Mouse (Mus musculus): ENCODE measurements around the gene Zfp146.
"Not testable (repeated sequence)": the region's sequence is repeated elsewhere in the genome, so short reads cannot be mapped to it uniquely, and the experiment has no call there.

The Zfp146 gene

DNA sequence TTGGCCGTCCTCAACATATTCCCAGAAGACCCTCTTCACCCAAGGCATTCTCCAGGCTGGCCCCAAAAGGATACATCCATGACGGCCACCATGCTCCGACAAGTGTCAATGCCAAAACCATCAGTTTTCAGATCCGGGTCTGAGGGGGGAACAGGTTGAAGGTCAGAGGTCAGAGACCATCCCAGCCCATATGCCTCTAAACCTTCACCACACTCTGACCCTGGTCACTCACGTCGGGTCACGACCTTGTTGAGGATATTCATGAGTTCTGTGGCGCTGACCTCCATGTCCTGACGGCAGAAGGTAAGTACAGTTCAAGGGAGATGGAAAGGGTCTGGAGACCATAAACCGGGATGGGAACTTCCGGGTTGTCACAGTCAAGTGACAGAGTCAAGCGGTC is 22.5 kb upstream of the Zfp146 start:
- DNase-seq (ENCODE audit: low spot score): no peak

GRCm38 (mm10) chr7:30189116-30189491 is 19.6 kb upstream of the Zfp146 start:
- no peak for DNase-seq (ENCODE audit: low spot score)

GRCm38 (mm10) chr7:30188344-30189115 is 19.0 kb upstream of the Zfp146 start:
- DNase-seq (ENCODE audit: low spot score): no peak

GRCm38 (mm10) chr7:30184641-30185348 is 15.2 kb upstream of the Zfp146 start:
- no peak for DNase-seq (ENCODE audit: low spot score)

DNA sequence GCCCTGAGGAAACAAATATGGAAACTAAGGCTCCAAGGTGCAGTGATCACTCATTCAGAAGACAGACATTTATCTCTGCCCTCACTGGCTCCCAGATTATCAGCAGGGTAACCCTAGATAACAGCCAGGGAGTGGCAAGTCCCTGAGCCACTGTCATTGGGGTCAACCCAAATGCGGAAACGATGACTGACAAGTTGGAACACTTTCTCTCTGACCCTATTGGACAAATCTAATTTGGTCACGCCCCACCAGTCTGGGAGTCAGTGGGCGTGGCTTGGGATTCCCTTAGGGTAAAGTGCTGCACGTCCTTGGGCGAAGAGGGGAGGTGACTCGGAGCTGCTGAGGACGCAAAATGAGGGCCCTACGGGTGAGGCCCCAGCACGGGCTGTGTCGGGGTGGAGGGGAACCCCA is 14.3 kb upstream of the Zfp146 start, which contains the start of gene Cox7a1:
TSS of gene Cox7a1 (plus strand) at position 266 of the 411 bp plus-strand sequence.
- DNase-seq (ENCODE audit: low spot score): peak; percentile 72

DNA sequence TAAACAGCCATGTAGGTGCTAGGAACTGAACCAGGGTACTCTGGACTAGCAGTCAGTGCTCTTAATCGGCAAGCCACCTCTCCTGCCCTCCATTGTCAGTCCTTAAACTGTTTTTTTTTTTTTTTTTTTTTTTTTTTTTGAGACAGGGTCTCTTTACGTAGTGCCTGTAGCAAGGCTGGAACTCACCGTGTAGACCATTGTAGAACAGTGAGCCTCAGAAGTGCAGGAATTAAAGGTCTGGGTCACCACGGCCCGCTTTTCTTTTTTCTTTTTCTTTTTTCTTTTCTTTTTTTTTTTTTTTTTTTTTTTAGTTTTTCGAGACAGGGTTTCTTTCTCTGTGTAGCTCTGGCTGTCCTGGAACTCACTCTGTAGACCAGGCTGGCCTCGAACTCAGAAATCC is 13.6 kb upstream of the Zfp146 start:
- DNase-seq (ENCODE audit: low spot score): not testable (repeated sequence)

- DNase-seq (ENCODE audit: low spot score): not testable (repeated sequence)
These were observed 12.4 kb upstream of the Zfp146 start for GRCm38 (mm10) chr7:30181929-30182328.

- DNase-seq (ENCODE audit: low spot score): peak; percentile 81
These were observed 11.8 kb upstream of the Zfp146 start for GRCm38 (mm10) chr7:30181308-30181707.

- DNase-seq (ENCODE audit: low spot score): no peak
These were observed 8.7 kb upstream of the Zfp146 start for GRCm38 (mm10) chr7:30178256-30178655.

DNA sequence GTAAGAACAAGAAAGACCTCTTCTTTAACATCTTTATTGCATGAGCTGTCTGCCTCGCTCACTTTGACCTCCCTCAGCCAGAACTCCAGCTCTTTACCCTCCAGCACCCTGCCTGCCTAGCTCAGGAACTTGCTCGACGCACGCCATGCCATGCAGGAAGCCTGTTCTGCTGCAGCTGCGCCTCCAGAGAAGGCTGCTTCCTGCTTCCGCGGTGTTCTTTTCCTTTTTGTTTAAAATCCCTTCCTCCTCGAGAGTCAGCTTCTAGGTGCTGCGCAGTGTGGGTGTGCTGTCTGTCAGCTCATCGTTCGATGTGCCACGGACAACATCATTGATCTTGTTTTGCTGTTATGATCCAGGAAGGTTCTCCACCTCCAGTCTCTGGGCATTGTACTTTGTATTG is 6.9 kb upstream of the Zfp146 start:
- no peak for DNase-seq (ENCODE audit: low spot score)

DNA sequence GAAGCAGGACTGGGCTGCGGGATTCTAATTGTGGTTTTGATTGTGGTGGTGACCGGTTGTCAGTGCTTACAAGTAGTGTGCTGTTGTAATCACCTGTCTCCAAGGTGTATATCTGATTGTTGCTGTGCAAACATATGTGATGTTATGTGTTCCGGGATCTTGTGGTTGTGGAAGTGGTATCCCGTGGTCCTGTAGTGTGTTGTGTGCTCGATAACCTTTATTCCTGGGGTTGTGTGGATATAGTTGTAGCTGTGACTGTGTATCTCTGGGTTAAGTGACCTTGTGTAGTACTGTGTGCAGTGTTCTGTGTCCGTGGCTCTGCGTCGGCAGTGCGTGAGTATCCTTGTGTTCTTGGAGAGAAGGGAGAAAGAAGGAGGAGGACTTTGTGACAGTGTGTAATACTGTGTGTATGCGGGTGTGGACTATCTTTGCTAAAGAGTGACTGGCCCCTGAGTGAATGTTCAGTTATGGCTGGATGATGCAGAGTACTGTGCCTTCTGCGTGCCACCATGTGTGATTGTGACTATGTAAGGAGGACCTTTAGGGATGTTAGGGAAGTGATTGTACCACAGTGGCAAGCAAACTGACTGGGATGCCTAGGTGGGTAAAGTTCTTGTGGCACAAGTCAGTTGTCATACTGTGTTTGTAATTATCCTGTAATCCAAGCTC is 867 bp upstream of the Zfp146 start:
- no peak for DNase-seq (ENCODE audit: low spot score)

DNA sequence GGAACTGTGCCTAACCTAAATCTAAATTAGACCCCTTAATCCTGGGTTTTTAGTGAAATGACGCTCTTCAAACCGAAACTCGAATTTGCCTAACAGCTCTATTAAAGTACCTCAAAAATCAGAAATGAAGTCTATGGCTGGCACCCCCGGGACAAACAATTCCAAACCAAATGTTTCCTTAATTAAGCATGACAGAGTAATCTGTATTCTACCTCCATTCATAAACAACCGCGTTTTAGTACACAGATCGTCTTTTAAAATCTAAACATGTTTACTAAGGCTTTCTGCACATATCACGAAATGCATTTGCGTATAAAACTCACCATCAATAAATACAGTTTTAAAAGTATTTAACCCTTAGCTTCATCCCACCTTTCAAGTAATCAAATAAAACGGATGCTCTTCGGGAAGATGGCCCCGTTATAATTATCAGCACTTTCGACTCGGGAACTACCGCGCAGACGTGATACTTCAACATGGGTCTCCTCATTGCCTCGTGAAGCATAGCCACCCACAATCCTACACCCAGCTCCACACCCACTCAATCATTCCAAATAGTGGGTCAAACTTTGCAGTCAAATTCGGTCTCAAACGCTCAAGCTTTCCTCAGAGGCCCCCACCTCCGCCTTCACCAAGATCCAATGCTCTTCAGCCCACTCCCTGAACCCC is 502 bp downstream of the Zfp146 start:
- DNase-seq (ENCODE audit: low spot score): no peak

- DNase-seq (ENCODE audit: low spot score): no peak
These were observed 4.8 kb downstream of the Zfp146 start for GRCm38 (mm10) chr7:30164745-30165144.

DNA sequence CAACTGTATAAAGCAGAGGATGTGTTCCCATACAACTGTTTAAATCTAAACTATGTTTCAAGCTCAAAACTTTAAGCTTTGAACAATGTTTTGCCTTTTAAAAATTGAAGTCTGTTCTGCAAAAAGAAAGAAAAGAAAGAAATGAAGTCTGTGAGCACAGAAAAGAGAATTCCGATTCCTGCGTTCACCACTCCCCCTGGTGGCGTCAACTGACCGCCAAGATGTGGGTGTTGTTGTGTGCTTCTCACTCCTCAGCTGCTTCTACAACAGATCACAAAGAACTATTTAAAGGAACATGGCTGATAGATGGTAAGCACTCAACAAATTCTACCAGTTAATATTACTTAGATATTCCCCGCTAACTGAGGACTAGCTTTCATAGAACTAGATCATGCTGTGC is 6.4 kb downstream of the Zfp146 start:
- DNase-seq (ENCODE audit: low spot score): no peak

DNA sequence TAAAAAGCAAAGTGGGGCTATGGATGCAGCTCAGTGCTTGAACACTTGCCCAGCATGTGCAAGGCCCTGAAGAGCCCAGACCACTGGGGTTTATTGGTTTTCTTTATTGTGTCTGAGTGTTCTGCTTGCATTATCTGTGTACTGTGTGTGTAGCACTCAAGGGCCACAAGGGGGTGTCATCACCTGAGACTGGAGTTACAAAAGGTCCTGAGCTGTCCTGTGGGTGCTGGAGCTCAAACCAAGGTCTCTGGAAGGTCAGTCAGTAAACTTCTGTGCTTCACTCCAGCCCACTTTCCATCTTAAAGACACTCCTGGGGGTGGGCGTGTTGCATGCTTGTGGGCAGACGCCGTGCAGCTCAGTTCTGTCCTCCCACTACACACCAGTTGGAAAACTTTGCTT is 14.0 kb downstream of the Zfp146 start:
- no peak for DNase-seq (ENCODE audit: low spot score)

DNA sequence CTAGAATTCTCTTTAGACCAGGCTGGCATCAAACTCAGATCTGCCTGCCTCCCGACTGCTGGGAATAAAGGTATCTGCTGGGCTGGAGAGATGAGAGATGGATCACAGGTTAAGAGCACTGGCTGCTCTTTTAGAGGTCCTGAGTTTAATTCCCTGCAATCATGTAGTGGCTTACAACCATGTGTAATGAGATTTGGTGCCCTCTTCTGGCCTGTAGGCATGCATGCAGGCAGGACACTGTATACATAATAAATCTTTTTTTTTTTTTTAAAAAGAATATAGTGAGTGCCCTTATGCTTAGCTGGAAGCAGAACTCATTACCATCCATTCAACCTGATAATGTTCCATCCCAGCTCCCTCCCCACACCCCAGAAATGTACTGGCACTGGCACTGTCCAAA is 15.5 kb downstream of the Zfp146 start:
- DNase-seq (ENCODE audit: low spot score): no peak

DNA sequence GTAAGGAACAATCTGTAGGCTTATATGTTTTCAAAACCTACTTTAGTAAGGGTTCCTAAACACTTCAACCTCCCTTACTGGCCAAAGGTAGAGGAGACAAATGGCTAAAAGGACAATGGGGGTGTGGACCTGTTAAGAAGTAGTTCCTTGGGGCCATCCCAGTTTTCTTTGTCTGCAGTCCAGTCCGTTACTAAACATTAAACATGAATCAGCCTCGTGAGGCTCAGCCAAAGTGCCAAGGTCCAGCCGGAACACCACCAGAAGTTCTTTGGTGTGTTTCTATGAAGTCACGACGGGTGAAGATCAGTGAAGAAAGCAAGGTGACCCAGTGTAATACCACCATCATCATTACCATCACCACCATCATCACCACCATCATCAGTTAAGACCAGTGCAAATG is 22.5 kb downstream of the Zfp146 start:
- no peak for DNase-seq (ENCODE audit: low spot score)

DNA sequence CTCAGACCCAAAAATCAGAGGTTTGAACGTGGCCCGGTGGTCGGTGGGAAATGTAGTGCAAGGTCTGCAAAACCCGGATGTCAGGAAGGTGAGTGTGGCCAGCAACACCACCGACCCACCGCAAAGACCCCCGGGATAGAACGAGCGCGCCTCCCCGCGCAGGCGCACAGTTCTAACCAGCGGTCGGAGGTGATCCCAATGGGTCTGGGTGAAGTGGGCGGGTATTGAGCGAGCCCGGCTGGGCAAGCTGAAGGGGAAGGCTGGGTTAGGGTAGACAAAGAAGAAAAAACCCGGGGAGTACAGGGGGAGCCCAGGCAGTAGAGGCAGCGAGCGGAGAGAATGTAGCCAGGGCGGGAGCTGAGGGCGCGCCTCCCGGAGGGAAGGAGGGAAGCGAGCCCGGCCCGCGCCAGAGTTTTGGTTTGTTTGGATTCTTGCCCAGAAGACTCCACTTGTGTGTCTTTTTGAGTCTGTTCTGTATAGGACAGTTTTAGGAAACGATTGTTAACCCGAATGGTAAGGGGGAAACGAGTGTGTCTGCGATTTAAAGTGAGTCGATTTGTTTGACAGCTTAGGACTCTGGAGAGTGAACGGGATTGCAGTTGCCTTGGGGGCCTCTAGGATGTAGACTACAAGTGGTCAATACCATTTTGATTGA is 25.9 kb downstream of the Zfp146 start:
- DNase-seq (ENCODE audit: low spot score): peak; percentile 68

- DNase-seq (ENCODE audit: low spot score): no peak
These were observed 26.4 kb downstream of the Zfp146 start for GRCm38 (mm10) chr7:30143170-30143554.

GRCm38 (mm10) chr7:30136826-30137225 is 32.7 kb downstream of the Zfp146 start:
- DNase-seq (ENCODE audit: low spot score): peak; percentile 23

- no peak for DNase-seq (ENCODE audit: low spot score)
These were observed 37.2 kb downstream of the Zfp146 start for GRCm38 (mm10) chr7:30132396-30132795.

DNA sequence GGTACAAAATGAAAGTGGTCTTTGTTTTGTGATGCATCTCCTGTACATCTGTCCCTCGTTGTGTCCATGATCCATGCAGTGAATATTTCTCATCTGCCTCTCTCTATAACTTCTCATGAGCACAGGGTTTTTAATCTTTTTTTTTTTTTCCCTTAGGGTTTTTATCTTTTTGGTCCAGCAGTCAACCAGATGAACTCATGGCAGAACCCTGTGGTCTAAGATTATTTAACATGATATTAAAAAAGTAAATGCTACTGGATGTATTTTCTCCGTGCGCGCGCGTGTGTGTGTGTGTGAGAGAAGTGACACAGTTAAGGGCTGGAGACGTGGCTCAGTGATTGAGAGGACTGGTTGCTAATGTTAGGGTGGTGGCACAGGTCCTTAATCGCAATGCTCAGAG is 39.6 kb downstream of the Zfp146 start:
- DNase-seq (ENCODE audit: low spot score): no peak
